Mouse (Mus musculus): ENCODE results near the gene Rsu1. TPM values are rescaled to one million over a fixed set of nuclear protein-coding genes. Genes with fewer than 3 reads are reported as not detected.

Gene Rsu1
- total RNA-seq, 2 experiments from 2014 or later: 74.1 to 130 TPM

DNA sequence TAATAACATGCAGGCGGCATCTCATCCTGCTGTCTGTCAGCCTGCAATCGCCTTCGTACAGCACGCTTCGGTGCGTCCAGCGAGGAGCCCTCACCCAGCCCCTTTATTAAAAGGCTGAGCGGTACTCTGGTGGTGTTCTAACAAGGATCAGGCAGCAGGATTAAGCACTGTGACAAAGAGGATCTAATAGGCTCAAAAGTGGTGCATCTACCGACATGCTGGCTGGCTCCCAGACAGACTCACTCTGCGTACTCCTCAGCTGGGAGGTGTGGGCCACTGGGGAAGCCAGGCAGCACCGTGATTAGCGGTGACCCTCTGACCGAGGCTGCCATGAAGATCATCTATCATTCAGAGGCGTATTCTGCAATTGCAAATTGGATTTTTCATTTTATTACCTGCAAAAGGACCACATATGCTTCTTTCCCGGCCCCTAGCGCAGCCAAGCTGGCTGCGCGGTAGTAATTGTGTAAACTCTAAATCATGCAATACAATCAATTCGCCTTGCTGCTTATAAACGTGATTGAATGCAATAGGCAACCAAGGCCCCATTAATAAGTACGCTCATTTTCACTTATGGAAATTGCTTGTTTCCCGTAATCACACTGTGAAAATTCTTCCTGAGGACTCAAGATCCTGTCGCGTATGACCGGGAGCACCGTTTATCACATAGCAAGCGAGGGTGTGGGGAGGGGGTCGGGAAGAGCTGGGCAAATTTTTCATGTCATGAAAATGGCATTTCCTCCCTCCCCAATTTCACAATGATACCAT is 95.5 kb downstream of the Rsu1 start:
- ATAC-seq (replicated peaks; ENCODE audit: low FRiP score, low TSS enrichment, poor library complexity, severe bottlenecking): no peak

DNA sequence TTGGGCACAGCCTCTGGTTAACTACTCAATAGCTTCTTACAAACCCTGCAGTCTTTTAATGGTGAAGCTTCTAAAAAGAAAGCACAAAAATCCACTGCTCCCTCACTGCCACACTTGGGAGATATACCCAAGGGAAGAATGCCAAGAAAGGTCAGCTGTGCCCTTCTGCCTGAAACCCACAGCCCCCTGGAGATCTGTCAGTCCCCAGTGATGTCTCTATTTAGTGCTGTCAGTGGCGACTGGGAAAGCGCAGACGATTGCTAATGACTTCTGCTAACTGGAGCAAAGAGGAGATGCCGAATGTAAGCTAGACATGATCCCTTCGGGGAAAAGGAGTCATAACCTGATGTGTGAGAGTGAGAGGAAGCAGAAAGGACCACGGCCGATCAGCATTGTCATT is 96.8 kb downstream of the Rsu1 start:
- no peak for ATAC-seq (replicated peaks; ENCODE audit: low FRiP score, low TSS enrichment, poor library complexity, severe bottlenecking)

DNA sequence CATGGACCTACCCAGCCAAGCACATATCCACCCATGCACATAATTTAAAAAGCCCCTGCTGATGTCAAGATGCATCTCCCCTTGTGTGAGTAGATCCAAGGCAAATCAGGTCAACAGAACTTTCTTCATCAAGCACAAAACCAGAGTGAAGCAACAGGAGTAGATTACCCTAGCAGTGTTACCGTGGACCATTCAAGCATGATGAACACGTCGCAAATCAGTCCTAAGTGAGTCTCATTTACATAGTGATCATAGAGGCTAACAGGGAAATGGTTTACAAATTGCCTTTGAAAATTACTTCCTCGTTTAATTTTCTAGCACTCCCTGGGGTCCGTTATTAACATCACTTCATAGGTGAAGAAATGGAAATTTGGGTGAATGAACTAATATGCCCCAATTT is 100.6 kb downstream of the Rsu1 start:
- ATAC-seq (replicated peaks; ENCODE audit: low FRiP score, low TSS enrichment, poor library complexity, severe bottlenecking): no peak

DNA sequence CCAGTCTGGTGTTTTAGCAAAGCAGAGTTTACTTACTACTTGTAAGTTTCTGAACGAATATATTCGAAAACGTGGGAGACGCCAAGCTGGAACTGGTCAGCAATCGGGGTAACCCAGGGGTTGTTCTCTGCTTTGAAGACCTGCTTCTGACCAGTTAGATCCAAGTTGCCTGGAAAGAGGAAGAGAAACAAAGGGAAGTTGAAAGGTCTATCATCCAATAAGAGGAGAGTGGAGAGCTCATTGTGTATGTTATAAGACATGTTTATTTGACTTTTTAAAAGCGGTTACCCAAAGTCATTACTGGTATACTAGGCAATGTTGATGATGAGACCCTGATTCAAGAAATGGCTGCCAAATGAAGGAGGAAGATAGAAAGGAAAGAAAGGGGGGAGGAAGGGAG is 101.3 kb downstream of the Rsu1 start:
- no peak for ATAC-seq (replicated peaks; ENCODE audit: low FRiP score, low TSS enrichment, poor library complexity, severe bottlenecking)

DNA sequence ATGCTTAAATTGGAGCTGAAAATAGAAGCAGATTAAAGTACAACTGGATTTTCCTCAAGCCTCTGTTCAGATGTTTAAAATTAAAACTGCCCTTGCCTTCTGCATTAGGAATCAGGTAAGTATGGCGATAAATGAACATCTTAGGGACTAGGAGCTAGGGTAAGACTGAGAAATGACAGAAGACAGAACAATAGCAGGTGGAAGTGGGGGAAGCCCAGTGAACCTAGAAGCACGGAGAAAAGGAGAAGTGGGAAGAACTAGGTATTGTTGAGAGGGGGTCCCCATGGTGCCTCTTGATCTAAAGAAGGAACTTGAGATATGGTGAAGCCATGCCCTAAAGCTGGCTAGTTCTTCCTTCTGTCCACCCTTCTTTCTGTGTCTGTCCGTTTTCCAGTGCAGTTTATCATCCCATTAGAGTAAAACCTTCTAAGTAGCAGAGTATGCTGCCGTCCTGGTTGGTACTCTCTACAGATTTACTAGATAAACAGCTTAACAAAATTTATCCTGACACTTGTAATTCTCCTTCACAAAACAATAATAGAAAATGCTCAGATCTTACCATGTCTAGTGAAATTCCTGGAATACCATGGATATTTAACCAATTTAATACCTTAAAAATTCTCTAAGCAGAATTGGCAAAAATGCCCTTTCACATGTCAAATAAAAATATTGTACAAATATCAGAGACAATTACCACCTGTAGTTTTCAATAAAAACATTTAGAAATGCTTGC is 101.9 kb downstream of the Rsu1 start:
- no peak for ATAC-seq (replicated peaks; ENCODE audit: low FRiP score, low TSS enrichment, poor library complexity, severe bottlenecking)

DNA sequence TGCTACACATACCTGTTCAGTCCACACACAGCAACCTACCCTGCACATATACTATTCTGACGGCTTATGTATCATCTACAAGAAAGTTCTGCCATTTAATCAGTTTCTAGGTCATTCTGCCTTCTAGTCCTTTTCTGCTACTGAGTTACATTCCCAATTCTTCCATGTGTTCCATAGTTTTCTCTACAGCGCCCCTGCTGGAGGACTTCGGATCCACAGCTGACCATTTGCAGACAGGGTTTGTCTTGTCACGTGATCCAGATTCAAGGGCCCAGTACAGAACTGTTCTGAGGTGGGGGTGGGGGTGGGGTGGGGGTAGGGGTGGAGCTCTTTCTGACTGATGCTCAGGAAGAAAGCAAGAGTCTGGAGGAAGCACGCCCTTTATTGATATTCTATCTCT is 102.5 kb downstream of the Rsu1 start:
- no peak for ATAC-seq (replicated peaks; ENCODE audit: low FRiP score, low TSS enrichment, poor library complexity, severe bottlenecking)

DNA sequence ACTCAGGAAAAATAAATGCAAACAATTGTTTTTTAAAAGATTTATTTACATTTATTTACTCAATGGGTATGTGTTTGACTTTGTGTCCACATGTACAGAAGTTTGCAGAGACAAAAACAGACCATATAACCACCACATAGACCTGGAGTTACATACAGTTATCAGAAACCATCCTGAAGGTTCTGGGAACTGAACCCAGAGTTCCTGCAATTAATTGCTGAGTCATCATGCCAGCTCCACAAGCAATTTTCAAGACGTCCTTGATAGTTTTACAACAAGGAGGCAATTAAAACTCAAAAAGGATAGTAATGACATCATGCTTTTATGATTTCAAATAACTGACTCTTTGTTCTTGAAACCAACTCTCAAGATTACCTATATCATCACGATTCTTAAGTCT is 109.5 kb downstream of the Rsu1 start:
- no peak for ATAC-seq (replicated peaks; ENCODE audit: low FRiP score, low TSS enrichment, poor library complexity, severe bottlenecking)

DNA sequence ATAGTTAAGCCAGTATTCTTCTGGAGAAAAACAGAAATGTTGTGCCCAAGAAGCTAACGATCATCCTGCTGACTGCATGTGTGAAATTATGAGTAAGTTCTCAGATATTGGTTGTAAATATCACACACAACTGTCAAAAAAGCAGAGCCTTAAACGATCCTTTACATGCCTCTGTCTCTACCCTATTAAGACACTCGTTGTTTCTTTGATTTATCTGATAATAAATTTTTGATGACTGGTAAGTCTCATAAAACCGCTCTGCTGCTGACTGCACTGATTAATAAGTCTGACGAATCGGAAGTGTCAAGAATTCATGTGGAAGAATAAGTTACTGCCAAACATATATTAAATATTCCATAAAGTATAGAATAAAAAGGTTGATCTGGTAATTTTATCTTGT is 126.0 kb downstream of the Rsu1 start:
- ATAC-seq (replicated peaks; ENCODE audit: low FRiP score, low TSS enrichment, poor library complexity, severe bottlenecking): no peak

DNA sequence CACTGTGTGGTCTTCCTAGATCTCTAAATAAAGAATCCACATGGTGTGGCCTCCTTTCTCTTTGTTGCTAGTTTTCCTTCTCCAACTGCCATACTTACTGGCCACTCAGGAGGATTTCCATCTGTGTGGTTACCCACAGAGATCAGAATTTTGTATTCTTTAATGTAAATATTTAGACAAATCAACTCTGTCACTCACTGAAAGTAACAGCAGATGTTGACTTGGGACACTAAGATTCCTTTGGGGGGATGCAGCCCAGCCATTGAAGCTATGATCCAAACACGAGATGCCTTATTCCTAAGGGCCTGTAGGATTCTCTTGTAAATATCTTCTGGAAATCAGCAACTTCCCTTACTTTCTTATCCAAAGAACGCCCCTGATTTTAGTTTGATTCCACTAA is 136.3 kb downstream of the Rsu1 start:
- ATAC-seq (replicated peaks; ENCODE audit: low FRiP score, low TSS enrichment, poor library complexity, severe bottlenecking): no peak

DNA sequence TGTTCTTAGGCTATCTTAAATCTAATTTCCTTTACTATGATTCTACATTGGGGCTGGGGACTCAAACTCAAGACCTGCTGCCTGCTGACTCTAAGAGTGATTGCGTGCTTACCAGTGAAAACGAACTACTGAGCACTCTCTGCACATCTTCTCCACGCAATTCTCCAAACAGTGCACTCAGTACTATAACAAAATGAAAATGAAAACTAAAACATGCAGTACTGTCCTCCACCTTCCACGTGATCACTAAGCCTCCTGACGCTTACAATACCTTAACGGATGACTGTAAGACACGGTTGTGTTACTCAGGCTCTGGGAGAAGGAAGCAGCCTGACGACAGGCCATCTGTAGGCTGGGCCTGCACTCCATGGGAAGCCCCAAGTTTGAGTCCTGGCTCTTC is 138.4 kb downstream of the Rsu1 start:
- no peak for ATAC-seq (replicated peaks; ENCODE audit: low FRiP score, low TSS enrichment, poor library complexity, severe bottlenecking)

DNA sequence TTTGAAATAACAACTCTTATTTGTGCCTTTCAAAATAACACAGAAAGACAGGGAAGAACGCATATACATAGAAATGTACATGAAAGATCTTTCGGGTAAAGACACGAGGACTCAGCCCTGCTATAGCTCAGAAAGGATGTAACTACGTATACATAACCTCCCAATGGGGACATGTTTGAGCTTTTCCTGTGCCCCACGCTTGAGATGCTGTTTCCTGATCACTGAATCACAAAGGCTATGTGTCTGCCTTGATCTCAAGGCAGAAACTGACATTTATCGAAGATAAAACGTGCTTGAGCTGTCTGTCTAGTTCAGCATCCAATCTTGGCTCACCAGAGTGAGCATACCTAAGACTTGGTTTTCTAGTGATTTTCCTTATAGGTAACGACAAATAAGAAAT is 138.8 kb downstream of the Rsu1 start:
- no peak for ATAC-seq (replicated peaks; ENCODE audit: low FRiP score, low TSS enrichment, poor library complexity, severe bottlenecking)

DNA sequence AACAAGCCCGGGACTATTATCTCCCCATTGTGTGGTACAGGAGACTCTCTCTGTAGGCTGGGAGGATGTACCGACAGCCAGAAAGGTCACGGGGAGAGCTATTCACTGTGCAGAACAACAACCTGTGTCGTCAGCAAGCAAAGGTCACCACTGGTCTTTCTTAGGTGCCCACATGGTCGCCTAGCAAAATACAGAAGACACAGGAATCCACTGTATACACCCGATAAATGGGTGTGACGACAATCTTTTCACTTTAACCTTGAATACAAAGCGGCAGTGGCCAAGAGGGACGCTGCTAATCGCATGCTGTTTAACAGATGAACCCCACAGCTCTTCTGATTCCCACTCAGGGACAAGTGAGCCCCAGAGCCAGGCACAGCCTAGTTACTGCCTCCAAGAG is 141.4 kb downstream of the Rsu1 start:
- no peak for ATAC-seq (replicated peaks; ENCODE audit: low FRiP score, low TSS enrichment, poor library complexity, severe bottlenecking)

DNA sequence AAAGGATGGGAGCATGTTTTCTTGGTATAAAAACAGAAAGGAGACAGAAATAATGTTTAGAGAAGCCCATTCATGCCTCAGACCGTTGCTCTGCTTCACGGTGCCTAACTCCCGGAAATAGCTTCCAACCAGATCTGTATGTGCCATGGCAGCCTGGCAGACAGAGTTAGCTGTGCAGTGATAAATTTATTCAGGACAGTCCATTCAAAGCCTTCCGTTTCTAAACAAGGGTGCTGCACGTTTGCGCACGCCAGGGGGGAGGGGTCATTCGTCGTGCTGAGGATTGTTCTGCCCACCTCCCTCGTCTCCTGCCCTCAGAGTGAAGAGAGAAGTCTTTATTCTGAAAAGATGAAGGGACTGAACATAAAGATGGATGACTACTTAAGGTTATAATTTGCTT is 141.9 kb downstream of the Rsu1 start:
- no peak for ATAC-seq (replicated peaks; ENCODE audit: low FRiP score, low TSS enrichment, poor library complexity, severe bottlenecking)

DNA sequence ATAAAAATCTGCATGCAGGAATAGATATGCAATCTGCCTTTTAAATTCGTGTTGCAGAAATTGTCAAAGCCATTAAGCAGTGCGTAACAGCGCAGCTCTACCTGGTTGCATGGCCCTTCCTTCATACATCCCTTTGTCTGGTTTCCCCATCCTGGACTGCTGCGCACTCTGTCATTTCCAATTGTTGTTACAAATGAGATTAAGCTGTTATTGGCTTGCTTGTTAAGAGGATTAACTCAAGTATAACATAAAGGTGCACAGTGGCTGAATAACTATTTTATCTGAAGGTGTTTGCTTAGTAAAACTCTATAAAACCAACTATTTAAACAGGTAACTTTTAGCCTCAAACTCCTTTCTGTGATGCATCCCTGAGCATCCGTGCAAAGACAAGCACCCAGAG is 150.8 kb downstream of the Rsu1 start:
- no peak for ATAC-seq (replicated peaks; ENCODE audit: low FRiP score, low TSS enrichment, poor library complexity, severe bottlenecking)

DNA sequence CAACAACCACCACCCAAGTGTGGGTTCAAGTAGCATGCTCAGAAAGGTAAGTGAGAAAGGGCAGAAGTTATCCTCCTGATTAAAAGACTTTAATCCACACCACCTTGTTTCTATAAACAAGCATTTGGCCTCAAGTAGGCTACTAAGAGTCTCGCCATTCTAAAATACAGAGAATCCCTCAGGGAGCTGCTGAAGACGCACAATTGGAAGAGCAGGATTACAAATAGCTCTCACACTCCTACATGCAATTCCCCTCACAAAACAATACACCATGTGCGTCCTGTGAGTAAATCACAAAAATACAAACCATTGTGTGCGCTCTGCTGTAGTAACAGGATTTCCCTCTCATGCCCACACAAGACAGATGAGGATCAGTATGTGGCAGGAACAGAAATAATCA is 153.3 kb downstream of the Rsu1 start:
- ATAC-seq (replicated peaks; ENCODE audit: low FRiP score, low TSS enrichment, poor library complexity, severe bottlenecking): no peak

DNA sequence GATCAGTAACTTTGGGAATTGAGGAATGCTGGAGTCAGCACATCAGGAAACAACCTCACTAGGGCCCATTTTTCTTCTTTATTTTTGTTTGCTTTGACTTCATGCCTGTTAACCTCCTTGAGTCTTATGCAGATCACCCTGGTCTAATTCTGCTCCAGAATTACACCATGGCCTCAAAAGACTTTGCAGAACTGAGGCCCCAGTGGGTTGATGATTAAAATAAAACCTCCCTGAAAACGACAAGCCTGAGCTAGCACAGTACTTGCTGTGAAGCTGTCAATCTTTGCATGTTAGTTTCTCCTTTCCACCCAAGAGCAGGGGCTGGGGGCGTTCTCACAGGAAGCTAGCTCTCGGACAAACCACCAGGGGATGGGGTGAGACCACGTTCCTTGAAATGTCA is 164.7 kb downstream of the Rsu1 start:
- ATAC-seq (replicated peaks; ENCODE audit: low FRiP score, low TSS enrichment, poor library complexity, severe bottlenecking): no peak

DNA sequence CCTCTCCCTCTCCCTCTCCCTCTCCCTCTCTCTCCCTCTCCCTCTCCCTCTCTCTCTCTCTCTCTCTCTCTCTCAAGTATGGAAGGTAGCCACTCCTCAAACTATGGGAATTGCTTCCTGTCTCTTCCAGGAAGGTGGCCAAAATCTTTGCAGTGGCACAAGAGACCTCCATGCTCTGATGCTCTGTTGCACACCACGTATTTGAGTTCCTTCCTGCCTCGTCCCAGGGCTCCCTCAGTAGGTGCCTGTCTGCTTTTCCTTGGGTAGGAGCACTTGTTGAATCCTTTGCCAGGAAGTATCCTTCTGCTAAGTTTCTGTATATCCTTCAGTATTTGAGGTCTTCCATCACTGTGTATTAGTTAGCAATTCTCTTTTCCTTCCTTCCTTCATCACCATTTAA is 166.8 kb downstream of the Rsu1 start:
- no peak for ATAC-seq (replicated peaks; ENCODE audit: low FRiP score, low TSS enrichment, poor library complexity, severe bottlenecking)

DNA sequence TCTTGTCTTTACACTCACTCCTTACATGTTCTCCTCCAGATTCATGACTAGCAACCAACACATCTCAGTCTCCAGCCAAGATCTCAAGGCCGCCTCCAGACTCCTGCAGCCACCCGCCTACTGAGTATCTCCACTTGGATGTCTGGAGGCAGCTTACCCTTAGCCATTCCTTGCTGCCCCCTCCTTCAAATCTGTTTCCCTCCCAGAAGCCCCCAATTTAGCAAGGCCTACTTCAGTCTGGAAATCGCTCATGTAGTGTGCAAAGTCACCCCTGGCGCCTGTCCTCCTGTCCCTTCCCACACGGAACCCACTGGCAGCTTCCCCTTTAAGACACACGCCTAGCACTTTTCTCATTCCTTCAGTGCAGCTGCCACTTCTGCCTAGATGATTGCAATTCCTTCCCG is 167.4 kb downstream of the Rsu1 start:
- no peak for ATAC-seq (replicated peaks; ENCODE audit: low FRiP score, low TSS enrichment, poor library complexity, severe bottlenecking)

DNA sequence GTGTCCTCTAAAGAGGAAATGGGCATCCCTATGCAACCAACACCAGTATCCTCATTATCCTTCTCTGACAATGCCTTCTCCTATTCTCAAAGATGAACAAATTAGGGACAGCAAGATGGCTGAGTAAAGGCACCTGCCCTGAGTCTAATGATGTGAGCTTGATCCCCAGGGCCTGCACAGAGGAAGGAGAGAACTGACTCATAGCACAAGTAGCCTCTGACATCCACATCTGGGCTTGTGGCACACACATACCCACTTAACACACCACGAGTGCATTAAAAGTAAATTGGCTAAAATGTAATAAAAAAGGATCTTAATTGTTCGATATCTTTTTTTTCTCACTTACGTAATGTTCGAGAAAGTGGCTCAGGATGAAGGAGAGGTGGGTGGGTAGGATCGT is 177.2 kb downstream of the Rsu1 start:
- ATAC-seq (replicated peaks; ENCODE audit: low FRiP score, low TSS enrichment, poor library complexity, severe bottlenecking): no peak

DNA sequence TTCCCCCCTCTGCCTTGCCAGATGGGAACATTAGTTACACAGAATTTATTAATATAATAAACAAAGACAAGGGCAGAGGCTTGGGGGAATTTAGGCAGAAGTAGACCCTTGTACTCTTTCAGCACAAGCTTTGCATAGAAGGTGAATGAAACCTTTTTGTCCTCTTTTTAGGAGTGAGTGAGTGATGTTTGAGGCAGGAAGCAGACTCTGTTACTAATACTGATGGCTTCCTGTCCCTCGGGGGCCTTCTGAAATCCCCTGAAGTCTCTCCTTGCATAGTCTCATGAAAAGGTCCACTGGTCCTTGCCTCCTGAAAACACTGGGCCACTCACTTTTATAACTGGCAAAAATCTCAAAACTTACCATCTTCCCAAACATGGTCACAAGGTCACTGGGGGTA is 177.6 kb downstream of the Rsu1 start:
- ATAC-seq (replicated peaks; ENCODE audit: low FRiP score, low TSS enrichment, poor library complexity, severe bottlenecking): no peak

DNA sequence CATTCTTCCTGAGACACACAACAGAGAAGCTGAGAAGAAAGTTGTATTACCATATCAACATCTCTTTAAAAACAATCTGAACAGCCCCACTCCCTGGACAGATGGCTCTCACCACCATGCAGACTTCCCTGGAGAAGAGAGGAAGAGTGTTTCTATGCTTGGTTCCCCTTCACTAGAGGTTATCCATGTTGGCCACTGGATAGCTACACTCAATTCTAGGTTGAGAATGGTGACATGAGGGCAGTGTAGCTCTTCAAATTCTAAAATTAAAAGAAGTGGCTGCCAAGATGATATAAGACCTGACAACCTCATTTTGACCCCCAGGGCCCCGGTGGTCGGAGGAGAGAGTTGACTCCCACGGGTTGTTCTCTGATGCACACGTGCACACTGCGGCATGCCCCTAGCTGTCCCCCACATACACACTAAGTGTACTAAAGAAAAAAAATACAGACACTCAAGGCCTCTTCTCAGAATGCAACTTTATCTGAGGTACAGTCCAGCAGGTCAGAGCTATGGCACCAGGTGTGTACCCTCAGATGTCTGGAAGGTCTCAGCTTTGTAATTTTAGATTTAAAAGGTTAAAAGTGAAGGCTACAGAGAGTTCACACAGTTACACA is 179.7 kb downstream of the Rsu1 start:
- ATAC-seq (replicated peaks; ENCODE audit: low FRiP score, low TSS enrichment, poor library complexity, severe bottlenecking): no peak

All from megakaryocyte-erythroid progenitor cell, adult 5-6 weeks (primary cell).